Mouse (Mus musculus): ENCODE measurements around the gene Ndufaf2. TPM values are rescaled to one million over a fixed set of nuclear protein-coding genes. Genes with fewer than 3 reads are reported as not detected.
A peak's percentile ranks its signal among the peaks of the same experiment; 100 is the strongest.

Ndufaf2 gene
- total and polyA plus RNA-seq, 2 experiments from 2014 or later: 14.8 to 72.0 TPM

DNA sequence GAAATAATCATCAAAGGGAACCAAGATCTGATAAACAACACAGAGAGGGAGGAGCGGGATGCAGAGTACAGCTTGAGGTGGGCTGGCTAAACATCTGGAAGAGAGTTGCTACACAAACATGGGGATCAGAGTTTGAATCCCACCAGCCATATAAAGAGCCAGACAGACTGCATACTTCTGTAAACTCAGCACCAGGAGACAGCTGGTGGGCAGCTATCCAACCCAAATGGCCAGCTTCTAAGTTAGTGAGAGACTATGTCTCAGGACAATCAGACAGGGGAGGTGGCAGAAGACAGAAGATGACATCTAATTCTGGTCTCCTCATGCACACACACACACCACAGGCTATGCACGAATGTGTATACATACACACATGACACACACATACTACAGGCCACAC lies 32.2 kb downstream of the Ndufaf2 start:
- Histone ChIP-seq H3K9ac (replicated peaks; ENCODE audit: low read length, poor library complexity, severe bottlenecking) (no peak overlapping the region), H3K4me1 (ENCODE audit: insufficient read depth, low read length) (no peaks in the 10 kb centered on the region), H3K27ac (ENCODE audit: low read depth, low read length) (no peak overlapping the region), H3K9me3 (ENCODE audit: low read length) (no peaks in the 10 kb centered on the region), H3K27me3 (ENCODE audit: insufficient read depth, low read length) (no peaks in the 10 kb centered on the region), H3K36me3 (ENCODE audit: insufficient read depth, low read length) (no peaks in the 10 kb centered on the region), H3K4me2 (ENCODE audit: low read depth, low read length, poor library complexity, severe bottlenecking) (no peak overlapping the region), H3K4me3 (ENCODE audit: low read depth, low read length) (no peak overlapping the region)
- 96% methylated on average over 2 of the region's 2 CpGs for WGBS
- DNase-seq (ENCODE audit: low spot score) (no peak), ATAC-seq (ENCODE audit: low FRiP score) (no peak)
- TF ChIP-seq CTCF (IDR thresholded peaks at IDR 0.05): no peak

DNA sequence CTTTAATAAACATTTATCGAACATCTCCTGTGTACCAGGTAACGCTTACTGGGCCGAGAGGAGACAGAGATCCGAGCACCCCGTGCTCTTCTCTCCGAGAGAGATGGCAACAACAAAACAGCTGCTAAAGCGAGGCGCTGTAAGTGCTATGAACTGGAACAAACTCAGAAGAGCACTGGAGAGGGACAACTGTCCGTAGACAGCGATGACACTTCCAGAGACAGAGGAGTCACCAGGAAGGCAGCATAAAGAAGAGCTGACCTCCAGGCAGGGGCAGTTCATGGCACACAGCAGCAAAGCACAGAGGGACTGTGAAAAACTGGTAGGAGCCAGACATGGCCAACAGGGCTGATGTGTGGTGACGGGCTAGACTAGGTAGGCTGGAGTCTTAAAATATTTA lies 34.3 kb downstream of the Ndufaf2 start:
- H3K27me3 ChIP-seq (ENCODE audit: insufficient read depth, low read length): no peaks in the 10 kb centered on the region
- TF ChIP-seq CTCF (IDR thresholded peaks at IDR 0.05): no peak
- H3K27ac ChIP-seq (ENCODE audit: low read depth, low read length): no peak overlapping the region
- H3K4me2 ChIP-seq (ENCODE audit: low read depth, low read length, poor library complexity, severe bottlenecking): no peak overlapping the region
- H3K4me3 ChIP-seq (ENCODE audit: low read depth, low read length): no peak overlapping the region
- H3K36me3 ChIP-seq (ENCODE audit: insufficient read depth, low read length): no peaks in the 10 kb centered on the region
- ATAC-seq (ENCODE audit: low FRiP score): no peak
- H3K9ac ChIP-seq (replicated peaks; ENCODE audit: low read length, poor library complexity, severe bottlenecking): no peak overlapping the region
- no peaks in the 10 kb centered on the region for H3K4me1 ChIP-seq (ENCODE audit: insufficient read depth, low read length)
- H3K9me3 ChIP-seq (ENCODE audit: low read length): no peaks in the 10 kb centered on the region
- WGBS: 62% methylated on average over 11 of the region's 11 CpGs
- DNase-seq (ENCODE audit: low spot score): no peak

DNA sequence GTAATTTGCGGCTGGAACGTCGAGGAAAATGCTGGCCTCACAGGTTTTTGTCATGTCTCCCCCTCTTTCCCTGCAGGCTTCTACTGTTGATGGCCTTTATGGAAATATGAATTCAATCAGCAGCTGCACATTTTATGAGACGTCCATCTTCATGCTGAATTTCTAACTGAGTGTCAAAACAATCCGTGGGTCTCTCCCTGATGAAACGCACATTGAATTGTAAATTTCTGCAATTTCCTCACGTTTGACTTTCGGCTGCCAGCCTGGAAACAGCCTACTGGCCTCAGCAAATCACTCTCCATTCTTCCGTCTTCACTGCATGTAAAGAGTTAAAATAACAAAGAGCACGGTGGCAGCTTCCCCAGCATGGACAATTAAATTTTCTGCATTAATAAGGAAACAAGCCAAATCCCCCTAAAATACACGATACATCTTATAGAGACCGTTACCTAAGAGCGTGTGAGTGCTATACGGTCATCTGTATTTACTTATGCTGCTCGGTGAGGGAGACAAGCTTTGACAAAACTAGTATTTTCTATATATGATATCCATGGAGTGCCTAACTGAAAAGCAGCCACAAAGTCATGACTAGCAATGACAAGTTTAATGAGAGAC lies 35.2 kb downstream of the Ndufaf2 start:
- ATAC-seq (ENCODE audit: low FRiP score) (no peak), DNase-seq (ENCODE audit: low spot score) (peak; percentile 10)
- peak overlapping the region; percentile 1; the same call in 1 of the 2 replicates for H3K4me3 ChIP-seq (ENCODE audit: low read depth, low read length)
- no peak overlapping the region for H3K27ac ChIP-seq (ENCODE audit: low read depth, low read length)
- no peaks in the 10 kb centered on the region for H3K36me3 ChIP-seq (ENCODE audit: insufficient read depth, low read length)
- peak overlapping the region; percentile 35 for H3K4me2 ChIP-seq (ENCODE audit: low read depth, low read length, poor library complexity, severe bottlenecking)
- no peak for TF ChIP-seq CTCF (IDR thresholded peaks at IDR 0.05)
- H3K4me1 ChIP-seq (ENCODE audit: insufficient read depth, low read length): no peaks in the 10 kb centered on the region
- no peaks in the 10 kb centered on the region for H3K9me3 ChIP-seq (ENCODE audit: low read length)
- H3K9ac ChIP-seq (replicated peaks; ENCODE audit: low read length, poor library complexity, severe bottlenecking): no peak overlapping the region
- H3K27me3 ChIP-seq (ENCODE audit: insufficient read depth, low read length): no peaks in the 10 kb centered on the region
- 18% methylated on average over 15 of the region's 15 CpGs for WGBS

DNA sequence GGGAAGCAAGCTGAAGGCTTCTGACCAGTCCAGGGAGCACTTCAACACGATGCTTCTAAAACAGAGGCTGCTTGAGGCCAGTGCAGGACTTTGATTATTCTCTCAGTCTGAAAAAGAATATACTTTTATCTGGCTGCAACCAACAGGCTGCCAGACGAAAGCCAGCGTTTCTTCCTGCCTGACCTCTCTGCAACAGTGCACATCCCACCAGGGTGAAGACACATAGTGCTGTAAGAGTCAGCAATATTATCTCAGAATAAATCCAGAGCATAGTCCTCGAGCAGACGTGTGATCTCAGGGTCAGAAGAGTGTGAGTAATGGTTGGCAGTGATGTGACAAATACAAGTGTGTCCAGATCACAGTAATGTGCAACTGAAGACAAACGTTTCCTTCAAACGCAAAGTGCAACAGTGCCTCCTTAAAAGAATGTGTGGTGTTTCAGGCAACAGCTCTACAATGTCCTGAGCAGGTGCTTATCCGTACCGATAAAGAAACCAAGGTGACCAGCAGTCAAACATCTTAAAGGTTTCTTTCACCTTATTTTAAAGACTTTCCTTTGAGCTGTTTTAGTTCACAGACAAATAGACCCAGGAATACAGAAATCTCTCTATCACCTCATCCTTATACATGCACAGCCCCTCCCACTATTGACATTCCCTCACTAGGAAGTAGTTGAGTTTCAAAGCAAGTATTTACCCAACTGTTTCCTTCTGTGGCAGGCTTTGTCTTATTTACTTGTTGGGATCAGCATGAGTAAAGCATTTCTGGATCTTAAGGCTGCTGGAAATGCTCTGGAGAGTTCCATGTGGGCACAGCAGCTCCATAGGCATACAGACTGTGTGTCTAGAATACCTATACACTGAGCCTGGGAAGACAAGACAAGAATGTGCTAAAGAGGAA lies 38.8 kb downstream of the Ndufaf2 start:
- Histone ChIP-seq H3K4me2 (ENCODE audit: low read depth, low read length, poor library complexity, severe bottlenecking) (no peak overlapping the region), H3K27me3 (ENCODE audit: insufficient read depth, low read length) (no peaks in the 10 kb centered on the region), H3K9ac (replicated peaks; ENCODE audit: low read length, poor library complexity, severe bottlenecking) (no peak overlapping the region), H3K9me3 (ENCODE audit: low read length) (no peaks in the 10 kb centered on the region), H3K27ac (ENCODE audit: low read depth, low read length) (no peak overlapping the region), H3K4me3 (ENCODE audit: low read depth, low read length) (no peak overlapping the region), H3K4me1 (ENCODE audit: insufficient read depth, low read length) (no peaks in the 10 kb centered on the region), H3K36me3 (ENCODE audit: insufficient read depth, low read length) (no peaks in the 10 kb centered on the region)
- no peak for ATAC-seq (ENCODE audit: low FRiP score)
- DNase-seq (ENCODE audit: low spot score): no peak
- WGBS: 84% methylated on average over 9 of the region's 9 CpGs
- TF ChIP-seq CTCF (IDR thresholded peaks at IDR 0.05): no peak

DNA sequence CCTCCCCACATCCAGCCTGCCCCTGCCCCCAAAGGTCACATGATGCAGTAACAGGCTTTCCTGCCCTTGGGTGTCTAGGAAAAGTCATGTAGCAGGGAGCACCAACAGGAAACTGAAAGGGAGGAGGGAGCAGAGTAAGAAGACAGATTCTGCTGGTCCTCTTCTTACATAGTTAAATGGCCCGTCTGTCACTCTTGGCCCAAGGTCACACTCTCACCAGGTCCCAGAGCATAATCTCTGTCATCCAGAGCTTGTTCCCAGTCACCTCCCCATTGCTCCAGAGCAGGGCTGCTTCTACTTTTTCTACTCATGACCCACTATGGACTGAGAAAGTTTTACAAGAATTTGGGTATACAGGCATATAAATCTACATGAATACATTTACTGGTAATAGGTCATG lies 40.2 kb downstream of the Ndufaf2 start:
- Histone ChIP-seq H3K27me3 (ENCODE audit: insufficient read depth, low read length) (no peaks in the 10 kb centered on the region), H3K4me2 (ENCODE audit: low read depth, low read length, poor library complexity, severe bottlenecking) (no peak overlapping the region), H3K36me3 (ENCODE audit: insufficient read depth, low read length) (no peaks in the 10 kb centered on the region), H3K4me1 (ENCODE audit: insufficient read depth, low read length) (no peaks in the 10 kb centered on the region), H3K9ac (replicated peaks; ENCODE audit: low read length, poor library complexity, severe bottlenecking) (no peak overlapping the region), H3K4me3 (ENCODE audit: low read depth, low read length) (no peak overlapping the region), H3K9me3 (ENCODE audit: low read length) (no peaks in the 10 kb centered on the region), H3K27ac (ENCODE audit: low read depth, low read length) (no peak overlapping the region)
- no peak for DNase-seq (ENCODE audit: low spot score)
- 79% methylated on average over 1 of the region's 1 CpGs for WGBS
- TF ChIP-seq CTCF (IDR thresholded peaks at IDR 0.05): no peak
- no peak for ATAC-seq (ENCODE audit: low FRiP score)

DNA sequence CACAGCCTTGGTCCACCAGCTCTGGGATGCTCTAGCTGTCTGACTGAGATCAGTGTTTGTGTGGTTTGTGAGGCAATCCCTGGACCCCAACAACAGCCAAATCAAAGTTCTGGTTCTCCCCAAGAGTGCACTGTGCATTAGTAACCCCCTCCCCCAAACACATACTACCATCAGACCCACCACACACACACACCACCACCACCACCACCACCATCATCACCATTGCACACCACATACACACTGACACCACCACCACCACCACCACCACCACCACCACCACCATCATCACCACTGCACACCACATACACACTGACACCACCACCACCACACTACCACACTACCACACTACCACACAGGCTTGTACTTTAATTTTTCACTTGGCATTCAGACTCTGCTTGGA lies 40.8 kb downstream of the Ndufaf2 start:
- Histone ChIP-seq H3K4me1 (ENCODE audit: insufficient read depth, low read length) (no peaks in the 10 kb centered on the region), H3K27ac (ENCODE audit: low read depth, low read length) (no peak overlapping the region), H3K4me2 (ENCODE audit: low read depth, low read length, poor library complexity, severe bottlenecking) (no peak overlapping the region), H3K9me3 (ENCODE audit: low read length) (no peaks in the 10 kb centered on the region), H3K4me3 (ENCODE audit: low read depth, low read length) (no peak overlapping the region), H3K9ac (replicated peaks; ENCODE audit: low read length, poor library complexity, severe bottlenecking) (no peak overlapping the region), H3K27me3 (ENCODE audit: insufficient read depth, low read length) (no peaks in the 10 kb centered on the region), H3K36me3 (ENCODE audit: insufficient read depth, low read length) (no peaks in the 10 kb centered on the region)
- DNase-seq (ENCODE audit: low spot score) (no peak), ATAC-seq (ENCODE audit: low FRiP score) (no peak)
- TF ChIP-seq CTCF (IDR thresholded peaks at IDR 0.05): no peak

All from midbrain, postnatal 0 days (tissue).